Mouse (Mus musculus) heart, adult 2 months (tissue): ENCODE data around the gene Parp16.

Experiments
- CTCF ChIP-seq: fragments of 200-600 bp; IDR thresholded peaks from 2 replicates; pipeline ENCODE4 v1.8.1; 2022; ENCODE audit warnings: antibody characterized with exemption, mild to moderate bottlenecking, moderate library complexity
- EP300 ChIP-seq: fragments of 200-500 bp; IDR thresholded peaks from 2 replicates; pipeline ENCODE4 v1.6.1; 2011; ENCODE audit warnings: low read depth, low read length, control low read depth; ENCODE audit not compliant: insufficient read depth

- no peak for TF ChIP-seq EP300
- TF ChIP-seq CTCF: no peak
Observed at GRCm38 (mm10) chr9:65255906-65256600, 60.9 kb downstream of the Parp16 start.
